Mouse (Mus musculus) splenic B cell, adult 2 months (primary cell): ENCODE data around the gene Rpl28.
A peak's percentile ranks its signal among the peaks of the same experiment; 100 is the strongest.

ENCODE experiments used
- DNase-seq: peaks from one replicate; pipeline ENCODE4 v3.0.0-alpha.2; 2011; ENCODE audit warnings: low read depth, low spot score
- H3K27me3 ChIP-seq: 2 replicates; pipeline ENCODE4 v1.6.1; 2012; ENCODE audit warnings: mild to moderate bottlenecking, low read length, moderate library complexity, mixed read lengths; ENCODE audit not compliant: control insufficient read depth, poor library complexity, insufficient read depth, severe bottlenecking
- H3K36me3 ChIP-seq: 2 replicates; pipeline ENCODE4 v1.6.1; 2012; ENCODE audit warnings: mild to moderate bottlenecking, low read length, moderate library complexity, mixed read lengths; ENCODE audit not compliant: control insufficient read depth, poor library complexity, insufficient read depth, severe bottlenecking

The Rpl28 gene

DNA sequence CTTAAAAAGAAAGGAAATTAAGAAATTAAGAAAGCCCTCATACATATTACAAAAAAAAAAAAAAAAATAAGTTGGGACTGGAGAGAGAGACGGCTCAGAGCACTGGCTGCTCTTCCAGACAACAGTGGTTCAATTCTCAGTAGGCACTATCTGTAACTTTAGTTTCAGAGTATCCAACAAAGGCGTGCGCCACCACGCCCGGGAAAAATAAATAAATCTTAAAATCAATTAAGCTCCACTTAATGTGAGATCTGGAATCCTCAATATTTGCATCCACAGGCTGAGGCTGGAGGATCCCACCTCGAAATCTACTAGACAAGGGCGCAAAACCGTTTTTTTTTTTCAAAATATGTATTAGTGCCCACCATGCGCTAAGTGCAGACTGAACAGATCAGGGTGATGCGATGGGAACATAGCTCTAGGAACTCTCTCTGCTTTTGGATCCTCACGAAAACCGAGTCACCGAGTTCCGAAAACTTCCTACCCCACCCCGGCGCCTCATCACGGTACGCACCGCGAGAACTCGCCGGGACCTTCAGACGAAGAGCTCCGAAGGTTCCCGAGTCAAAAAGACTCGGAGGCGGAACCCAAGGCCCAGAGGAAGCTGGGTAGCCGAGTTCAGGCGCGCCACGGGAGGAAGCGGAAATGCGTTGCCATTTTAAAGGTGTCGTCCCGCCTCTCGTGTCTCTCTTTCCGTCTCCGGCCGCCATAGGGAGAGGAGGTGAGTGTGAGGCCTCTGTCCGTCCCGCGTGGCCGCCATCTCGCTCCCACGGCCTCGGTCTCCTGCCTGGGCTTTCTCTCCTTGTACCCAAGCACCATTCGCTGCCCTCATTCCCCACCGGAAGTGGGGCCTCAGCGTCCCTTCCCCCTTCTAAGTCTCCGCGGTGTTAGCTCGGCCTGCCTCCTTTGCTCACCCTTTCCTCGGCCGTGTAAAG lies at the start of gene Rpl28:
Rpl28 (plus strand) TSS at position 597 of the 935 bp plus-strand sequence.
- no peaks in the 10 kb centered on the region for H3K27me3 ChIP-seq
- peaks cover 5% of the 10 kb centered on the region for H3K36me3 ChIP-seq
- peak; percentile 97 for DNase-seq

DNA sequence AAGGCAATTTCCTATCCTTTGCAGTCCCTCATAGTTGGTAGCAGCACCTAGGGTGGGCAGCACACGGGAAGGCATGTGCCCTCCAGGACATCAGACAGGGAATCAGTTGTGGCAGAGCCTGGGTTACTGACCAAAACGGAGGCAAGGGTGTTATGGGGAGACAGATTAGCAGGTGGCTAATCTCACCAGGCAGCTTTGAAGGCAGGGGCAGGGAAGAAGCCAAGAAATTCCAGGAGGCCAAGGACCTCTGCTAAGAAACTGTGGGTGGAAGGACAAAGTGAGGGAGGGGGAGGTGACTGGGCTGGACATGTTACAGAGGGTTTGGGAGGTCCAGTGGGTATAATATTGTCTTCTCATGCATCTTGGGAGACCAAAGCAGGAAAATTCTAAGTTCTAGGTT lies 49.3 kb upstream of the Rpl28 start:
- DNase-seq: no peak
- H3K36me3 ChIP-seq: no peaks in the 10 kb centered on the region; the same call in 1 of the 2 replicates
- no peaks in the 10 kb centered on the region for H3K27me3 ChIP-seq

DNA sequence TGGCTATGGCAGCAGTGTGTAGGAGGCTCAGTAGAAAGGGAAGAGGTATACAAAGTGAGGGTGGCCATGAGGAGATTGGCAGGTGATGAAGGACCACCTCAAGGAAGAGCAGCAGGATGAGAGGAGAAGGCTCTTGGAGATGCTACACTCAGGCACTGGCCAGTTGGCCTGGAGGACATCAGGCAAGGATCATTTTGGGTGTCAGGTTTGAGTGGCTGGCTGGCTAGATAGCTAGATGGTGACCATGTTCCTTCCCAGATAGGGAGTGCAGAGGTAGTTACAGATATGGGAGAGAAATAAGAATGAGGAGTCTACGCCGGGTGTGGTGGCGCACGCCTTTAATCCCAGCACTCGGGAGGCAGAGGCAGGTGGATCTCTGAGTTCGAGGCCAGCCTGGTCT lies 47.8 kb upstream of the Rpl28 start:
- Histone ChIP-seq H3K27me3 (no peaks in the 10 kb centered on the region), H3K36me3 (no peaks in the 10 kb centered on the region; the same call in 1 of the 2 replicates)
- DNase-seq: no peak

DNA sequence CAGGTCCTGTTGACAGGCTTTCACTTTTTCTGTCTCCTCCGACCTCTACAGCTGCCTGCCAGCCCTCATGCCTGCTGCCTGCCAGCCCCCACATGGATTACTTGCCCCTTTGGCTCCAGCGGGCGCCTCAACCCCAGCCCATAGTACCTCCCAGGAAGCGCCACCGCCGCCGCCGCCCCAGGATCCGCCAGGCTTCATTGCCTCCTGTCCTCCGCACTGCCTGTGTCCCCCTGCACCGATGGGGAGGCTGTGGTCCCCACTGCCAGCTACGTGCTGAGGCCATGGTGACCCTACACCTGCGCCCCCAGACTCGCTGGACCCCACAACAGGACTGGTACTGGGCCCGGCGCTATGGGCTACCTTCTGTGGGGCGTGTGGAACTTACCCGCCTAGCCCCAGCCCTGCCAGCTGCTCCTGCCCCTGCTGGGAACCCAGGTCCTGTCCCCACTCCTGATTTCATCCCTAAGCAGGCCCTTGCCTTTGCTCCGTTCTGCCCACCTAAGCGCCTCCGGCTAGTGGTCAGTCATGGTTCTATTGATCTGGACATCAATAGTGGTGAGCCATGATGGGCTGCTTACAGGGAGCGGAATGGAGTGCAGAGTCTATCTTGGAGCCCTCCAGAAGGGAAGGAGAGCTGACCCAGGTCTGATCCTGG lies 46.2 kb upstream of the Rpl28 start:
- DNase-seq: no peak
- Histone ChIP-seq H3K36me3 (no peaks in the 10 kb centered on the region; the same call in 1 of the 2 replicates), H3K27me3 (no peaks in the 10 kb centered on the region)

DNA sequence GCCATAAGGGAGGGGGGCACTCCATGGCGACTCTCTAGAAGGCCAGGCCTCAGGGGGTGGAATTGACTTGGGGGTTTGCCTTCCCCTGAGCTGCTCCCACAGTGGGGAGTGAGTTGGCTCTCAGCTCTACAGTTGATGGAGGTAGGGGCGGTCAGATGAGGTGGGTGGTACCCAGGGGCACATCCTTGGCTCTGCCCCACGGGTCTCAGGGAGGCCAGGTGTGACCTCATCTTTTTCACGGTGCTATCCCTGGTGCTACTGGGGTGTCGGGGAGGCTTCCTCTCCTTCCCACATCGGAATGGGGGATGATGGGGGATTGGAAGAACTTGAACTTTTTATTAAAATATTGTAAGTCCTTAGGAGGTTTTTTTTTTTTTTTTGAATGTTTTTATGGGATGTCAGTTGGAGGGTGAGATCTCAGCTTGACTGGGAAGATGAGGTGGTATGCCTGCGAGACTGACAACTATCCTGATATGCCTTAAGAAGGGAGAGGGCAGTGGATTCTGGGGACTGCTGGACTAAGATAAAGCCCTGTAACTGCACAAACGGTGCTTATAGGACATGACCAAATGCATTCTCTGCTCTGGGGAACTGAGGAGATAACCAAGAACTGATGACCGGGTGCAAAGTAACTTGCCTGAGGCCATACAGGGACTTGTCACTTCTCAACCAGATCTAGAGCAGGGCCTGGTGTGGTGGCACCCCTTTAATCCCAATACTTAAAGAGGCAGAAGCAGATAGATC lies 45.3 kb upstream of the Rpl28 start:
- no peak for DNase-seq
- Histone ChIP-seq H3K27me3 (no peaks in the 10 kb centered on the region), H3K36me3 (no peaks in the 10 kb centered on the region)

DNA sequence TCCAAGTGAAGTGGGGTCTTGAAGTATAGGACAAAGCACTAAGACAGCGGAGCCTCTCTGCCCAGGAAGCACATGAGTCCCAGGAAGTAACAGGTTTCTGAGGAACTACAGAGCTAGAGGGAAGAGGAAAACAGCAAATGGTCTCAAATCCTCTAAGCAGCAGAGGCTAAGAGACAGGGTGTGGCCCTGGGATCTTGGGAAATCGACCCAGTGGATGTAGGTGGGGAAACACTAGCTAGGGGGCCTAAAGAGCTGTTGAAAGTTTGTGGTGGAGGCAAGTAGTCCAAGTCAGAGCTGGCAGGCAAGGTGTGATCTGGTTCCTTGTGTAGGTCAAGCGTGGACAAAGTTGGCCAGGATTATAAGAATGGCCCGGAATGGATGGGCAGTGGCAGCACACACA lies 44.4 kb upstream of the Rpl28 start:
- no peak for DNase-seq
- no peaks in the 10 kb centered on the region for H3K36me3 ChIP-seq
- no peaks in the 10 kb centered on the region for H3K27me3 ChIP-seq

DNA sequence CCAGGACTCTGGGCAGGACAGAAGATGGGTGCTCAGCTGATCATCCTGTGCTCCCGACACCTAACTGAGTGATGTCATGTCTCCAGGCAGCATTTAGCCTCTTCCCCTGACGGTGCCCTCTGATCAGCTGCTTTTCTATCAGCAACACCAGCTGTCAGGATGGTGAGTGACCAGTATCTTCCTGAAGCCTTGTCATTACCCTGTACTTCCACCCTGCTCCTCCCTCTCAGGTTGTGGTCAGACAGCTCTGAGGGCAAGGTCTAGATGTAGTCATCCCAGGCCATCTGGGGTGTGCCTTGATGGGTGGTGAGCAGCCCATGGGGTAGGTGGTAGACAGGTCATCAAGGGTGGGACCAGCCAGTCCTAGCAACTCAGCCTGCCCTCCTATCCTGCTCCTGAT lies 43.5 kb upstream of the Rpl28 start:
- no peak for DNase-seq
- Histone ChIP-seq H3K36me3 (no peaks in the 10 kb centered on the region), H3K27me3 (no peaks in the 10 kb centered on the region)

DNA sequence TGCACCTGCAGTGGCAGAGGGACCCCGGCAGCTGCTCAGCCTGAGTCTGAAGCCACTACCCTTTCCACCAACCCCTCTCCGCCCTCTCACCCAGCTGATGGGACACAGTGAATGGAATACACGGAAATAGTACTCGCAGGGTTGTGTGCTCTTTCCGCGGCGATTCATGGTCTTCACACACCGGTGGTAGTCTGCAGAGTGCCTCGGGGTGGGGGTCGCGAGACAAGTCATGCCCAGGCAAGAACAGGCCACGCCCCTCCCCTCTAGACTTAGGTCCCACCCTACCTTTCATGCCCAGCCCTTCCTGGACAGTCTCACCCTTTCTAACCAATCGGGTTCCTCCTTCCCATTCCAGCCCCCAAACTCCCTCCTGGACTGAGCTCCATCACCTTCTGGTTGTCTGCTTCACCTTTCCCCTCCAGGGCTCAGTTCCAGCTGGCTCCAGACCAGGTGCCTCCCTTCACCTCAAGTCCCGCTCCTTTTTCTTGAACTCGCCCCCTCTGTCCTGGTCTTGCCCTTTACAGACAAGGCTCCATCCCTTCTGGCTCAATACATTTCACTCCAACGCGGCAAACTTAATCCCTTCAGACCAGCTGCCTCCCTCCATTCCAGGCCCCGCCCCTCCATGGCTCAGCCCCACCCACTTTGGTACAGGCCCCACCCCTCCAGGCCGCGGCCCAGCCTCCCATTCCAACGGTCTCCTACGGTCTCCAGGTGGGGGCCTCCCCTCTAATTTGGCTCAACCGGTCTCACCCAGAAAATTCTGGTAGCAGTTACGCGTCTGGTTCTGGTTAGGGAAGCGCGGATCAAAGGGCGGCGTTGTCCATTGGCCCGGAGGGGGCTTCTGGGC lies 40.5 kb upstream of the Rpl28 start:
- H3K36me3 ChIP-seq: no peaks in the 10 kb centered on the region
- no peaks in the 10 kb centered on the region for H3K27me3 ChIP-seq
- peak; percentile 23 for DNase-seq

DNA sequence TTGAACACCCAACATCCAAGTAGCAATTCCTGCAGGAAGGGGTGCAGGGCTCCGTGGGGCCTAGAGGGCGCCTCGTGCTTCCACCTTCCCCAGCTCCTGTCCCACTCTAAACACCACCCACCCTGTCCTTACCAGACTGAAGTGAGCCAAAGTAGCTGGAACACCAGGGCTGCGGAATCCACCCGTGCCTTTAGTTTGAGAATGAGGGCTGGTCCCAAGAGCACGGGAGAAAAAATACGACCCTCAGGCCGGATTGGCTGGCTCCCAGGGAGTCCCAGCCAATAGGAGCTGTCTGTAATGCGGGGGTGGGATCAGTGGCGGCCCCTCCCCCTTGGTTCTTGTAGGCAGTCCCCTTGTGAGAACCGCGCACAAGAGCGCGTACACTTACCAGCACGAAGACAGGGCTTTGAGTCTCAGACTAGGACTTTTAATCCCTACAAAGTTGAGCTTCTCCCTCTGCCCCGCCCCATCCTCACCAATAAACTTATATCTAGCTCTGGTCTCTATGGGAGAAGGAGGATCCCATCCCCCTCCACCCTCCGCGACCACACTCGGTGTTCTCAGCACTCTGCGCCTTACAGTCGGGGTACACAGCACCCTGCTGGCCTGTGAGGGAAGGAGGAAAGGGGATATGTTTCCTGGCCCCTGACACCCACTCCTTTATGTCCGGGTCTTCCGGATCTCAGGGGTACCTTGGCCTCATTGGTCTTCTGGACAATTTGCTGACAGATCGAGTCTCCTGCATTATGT lies 39.7 kb upstream of the Rpl28 start, which contains the start of gene Cox6b2:
Cox6b2 (minus strand) TSS at position 274 of the 750 bp plus-strand sequence.
- DNase-seq: peak; percentile 67
- Histone ChIP-seq H3K36me3 (no peaks in the 10 kb centered on the region), H3K27me3 (no peaks in the 10 kb centered on the region)

DNA sequence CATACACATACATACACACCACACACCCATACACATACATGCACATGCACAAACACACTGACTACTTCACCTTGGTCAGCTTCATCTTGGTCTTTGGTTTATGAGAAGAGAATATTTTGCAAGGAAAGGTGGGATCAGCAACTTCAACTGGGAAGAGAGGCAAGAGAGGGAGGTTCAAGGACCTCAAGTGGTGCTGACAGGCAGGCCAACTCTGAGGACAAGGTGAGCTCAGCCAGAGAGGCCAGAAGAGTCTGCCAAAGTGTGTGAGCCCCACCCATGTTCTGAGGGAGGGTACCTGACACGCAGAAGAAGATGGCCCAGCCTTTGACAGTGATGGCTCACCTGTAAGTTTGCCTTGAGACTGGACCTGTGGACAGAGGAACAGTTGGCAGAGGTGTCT lies 33.0 kb upstream of the Rpl28 start:
- DNase-seq: no peak
- Histone ChIP-seq H3K36me3 (no peaks in the 10 kb centered on the region), H3K27me3 (no peaks in the 10 kb centered on the region)

DNA sequence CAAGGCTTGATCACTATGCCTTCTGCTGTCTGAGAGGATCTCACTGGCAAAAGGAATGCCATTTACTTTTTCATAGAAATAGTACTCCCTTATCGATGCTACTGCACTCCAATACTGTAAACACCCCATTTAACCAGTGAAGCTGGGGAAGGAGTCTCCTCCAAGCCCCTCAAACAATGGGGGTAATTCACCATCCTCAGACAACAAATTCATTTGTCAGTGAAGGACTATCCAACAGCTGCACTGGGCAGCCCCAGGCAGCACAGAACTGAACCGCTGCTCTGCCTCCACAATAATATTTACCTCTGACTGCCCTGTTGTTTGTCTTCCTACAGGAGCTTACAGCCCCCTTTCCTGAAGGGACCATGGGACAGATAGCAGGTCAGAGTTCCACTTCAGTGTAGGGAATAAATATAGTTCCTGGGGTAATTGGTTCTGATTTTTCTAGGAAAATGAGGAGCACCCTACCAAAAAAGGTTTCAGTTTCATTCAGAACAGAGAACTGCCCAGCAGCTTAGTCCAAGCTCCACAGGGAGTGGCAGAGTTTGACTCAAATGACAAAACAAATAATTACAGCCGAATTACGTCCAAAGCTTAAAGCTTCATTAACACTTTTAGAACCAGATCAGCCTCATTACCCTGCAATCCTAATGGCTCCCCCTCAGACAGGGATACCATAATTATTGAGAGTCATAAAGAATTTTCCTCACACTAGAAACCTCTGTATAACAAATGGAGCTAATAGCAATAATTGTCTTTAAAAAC lies 27.5 kb upstream of the Rpl28 start:
- no peak for DNase-seq
- Histone ChIP-seq H3K27me3 (no peaks in the 10 kb centered on the region), H3K36me3 (no peaks in the 10 kb centered on the region)

DNA sequence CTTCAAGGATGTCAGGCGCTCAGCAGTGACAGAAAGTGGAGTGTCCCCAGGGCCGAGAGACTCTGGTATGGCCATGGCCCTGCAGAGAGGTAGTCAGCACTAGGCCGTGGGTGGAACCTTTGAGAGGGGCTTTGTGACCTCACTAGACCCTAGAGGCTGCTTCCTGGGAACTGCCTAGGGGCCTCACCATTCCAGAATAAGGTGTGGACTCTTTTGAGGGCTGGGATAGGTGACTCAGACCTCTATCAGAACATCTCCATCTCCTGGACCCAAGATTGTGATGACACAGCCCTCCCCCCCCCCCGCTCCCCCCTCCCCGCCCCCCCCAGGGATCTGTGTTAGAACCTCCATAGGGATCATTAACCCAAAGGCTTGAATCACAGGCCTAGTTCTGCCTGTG lies 21.5 kb upstream of the Rpl28 start, which contains the start of gene Fam71e2:
Fam71e2 (minus strand) TSS at position 101 of the 400 bp plus-strand sequence.
- Histone ChIP-seq H3K27me3 (no peaks in the 10 kb centered on the region), H3K36me3 (no peaks in the 10 kb centered on the region)
- no peak for DNase-seq

DNA sequence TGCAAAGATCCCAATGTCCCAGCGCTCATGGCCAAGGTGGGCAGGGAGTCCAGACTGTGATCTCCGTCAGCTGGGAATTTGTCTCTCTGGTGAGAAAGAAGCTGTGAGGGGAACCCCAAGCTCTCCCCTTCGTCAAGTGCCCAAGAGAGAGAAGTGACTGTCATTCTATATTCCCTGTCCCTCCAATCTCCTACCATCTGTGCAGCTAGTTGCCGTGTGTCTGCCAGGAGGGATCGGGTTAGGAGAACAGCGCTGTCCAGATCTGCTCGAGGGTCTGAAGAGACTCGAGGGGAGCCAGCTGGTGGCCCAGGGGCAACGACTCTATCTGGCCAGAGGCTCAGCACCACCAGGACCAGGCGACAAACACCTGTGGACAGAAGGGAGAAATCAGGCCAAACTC lies 16.5 kb upstream of the Rpl28 start:
- no peaks in the 10 kb centered on the region for H3K36me3 ChIP-seq
- no peak for DNase-seq
- H3K27me3 ChIP-seq: no peaks in the 10 kb centered on the region; the same call in 1 of the 2 replicates
